Mouse (Mus musculus) cerebellum, adult 11 months (tissue): Measurements from ENCODE around the gene Sall2.
"Not testable (repeated sequence)": the region's sequence is repeated elsewhere in the genome, so short reads cannot be mapped to it uniquely, and the experiment has no call there.

Experiments
- DNase-seq: peaks from one replicate; pipeline ENCODE4 v3.0.0; 2022

Gene Sall2

DNA sequence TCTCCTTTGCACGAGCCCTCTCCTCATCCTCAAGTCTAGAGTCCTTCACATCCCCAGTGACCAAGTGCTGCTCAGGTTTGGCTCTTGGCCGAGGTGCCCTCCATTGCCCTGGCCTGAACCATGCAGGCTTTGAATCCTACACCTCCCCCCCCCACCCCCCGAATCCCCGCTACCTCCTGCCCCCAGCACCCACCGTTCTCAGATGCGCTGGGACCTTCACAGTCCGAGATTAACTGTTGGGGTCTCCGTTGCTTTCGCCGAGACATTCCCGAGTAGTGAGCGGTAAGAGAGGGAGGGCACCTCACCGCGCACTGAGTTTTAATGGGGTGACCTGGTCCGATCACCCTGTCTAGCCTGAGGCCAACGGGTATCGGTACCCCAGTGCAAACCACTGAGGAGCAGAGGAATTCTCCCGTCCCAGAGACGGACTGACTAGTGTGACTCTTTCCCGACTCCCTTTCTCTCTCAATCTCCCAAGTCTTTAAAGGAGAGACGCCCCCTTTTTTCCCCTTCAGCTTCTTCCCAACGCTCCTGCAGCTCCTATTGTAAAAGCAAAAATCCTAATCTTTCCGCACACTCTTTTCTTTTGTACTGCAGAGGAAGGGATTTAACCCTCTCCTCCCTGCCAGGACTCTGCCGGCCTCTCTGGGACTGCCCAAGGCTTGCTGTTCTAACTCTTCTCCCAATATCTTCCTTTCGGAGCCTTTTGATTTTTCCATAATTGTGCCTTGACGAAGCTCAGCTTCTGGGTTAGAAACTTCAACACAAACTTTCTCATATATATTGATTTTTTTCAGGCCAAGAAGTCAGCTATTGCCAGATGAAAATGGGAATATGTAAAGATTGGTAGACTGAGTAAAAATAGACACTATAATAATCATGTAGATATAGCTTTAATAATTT lies at the start of gene Sall2:
Gene Sall2, minus strand, starts transcription at position 853 of the 903 bp plus-strand sequence.
- no peak for DNase-seq

DNA sequence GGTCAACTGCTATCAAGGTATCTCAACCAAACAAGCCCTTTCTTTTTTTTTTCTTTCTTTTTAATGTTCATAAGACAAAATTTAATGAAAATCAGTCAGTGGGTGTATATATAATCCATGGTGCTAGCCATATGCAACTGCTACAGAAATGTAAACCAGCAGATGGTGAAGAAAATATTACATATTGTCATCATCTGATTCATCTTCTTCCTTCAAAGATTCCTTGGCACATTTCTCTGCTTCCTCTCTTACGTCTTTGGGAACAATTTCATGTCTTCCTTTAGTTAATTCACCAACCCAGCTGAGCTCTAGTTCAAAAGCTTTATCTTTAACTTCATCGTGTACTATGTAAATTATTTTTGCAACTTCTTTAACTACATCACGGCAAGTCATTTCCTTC lies 40.2 kb upstream of the Sall2 start:
- no peak for DNase-seq

DNA sequence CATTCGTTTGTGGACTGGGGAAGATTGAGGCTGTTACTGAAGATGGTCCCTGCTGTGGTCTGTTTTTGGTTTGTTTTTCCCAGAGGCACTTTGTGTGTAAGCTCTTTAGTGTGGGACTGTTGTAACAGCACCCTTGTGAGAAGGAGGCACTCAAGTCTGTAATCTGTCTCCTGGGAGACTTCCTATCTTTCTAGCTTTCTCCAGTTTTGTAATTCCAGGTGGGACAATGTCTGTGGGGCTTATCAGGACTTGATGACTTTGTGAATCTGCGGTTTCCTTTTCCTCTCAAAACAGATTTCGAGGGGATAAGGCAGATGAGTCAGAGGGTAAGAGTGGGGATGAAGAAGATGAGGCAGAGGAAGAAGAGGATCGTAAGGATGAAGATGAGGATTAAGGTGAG lies 27.7 kb upstream of the Sall2 start, which contains the start of gene Olfr1513:
Gene Olfr1513, minus strand, starts transcription at position 101 of the 400 bp plus-strand sequence.
- no peak for DNase-seq

DNA sequence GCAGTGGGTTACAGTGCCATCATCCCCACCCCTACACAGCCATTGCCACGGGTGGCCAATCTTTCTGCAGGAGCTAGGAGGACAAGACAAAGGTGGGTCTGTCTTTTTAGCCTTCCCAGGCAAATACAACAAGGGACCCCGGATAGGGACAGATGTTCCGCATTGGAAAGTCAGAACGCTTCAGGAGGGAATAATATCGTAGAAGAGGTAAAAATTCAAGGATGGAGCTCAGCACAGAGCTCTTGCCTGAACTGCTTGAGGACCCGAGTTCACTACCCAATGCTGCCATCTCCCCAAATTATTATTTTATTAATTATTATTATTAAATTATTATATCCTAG lies 10.9 kb upstream of the Sall2 start:
- no peak for DNase-seq

DNA sequence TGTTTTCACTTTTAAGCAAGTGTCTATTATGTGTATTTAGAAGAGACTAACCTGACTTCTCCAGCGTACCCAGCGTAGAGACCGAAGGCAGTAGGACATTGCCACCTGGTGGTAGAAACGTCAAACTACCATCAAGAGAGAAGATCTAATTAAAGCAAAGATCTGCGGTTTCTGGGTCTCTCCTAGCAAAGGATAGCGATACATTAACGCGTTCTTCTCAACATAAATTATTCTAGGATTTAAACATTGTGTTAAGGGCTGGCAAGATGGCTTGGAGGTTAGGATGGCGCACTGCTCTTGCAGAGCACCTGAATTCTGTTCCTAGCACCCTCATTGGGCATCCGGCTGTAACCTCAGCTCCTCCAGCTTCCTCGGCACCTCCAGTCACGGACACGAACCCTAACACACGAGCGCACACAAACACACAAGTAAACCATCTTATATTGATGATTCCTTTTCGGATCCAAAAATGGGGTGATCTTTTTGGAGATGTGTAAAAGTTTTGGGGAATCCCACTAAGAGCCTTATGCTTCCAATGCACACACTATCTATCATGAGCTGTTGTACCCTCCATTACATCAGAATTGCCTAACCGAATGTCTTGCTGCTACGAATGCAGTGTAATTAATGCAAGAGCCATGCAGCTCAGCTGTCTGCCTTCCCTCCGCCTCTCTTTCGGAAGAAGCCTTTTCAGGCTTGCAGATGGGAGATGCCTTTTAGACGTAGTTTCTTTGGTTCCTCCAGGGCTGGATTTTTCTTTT lies 10.4 kb upstream of the Sall2 start:
- peak; percentile 58 for DNase-seq

DNA sequence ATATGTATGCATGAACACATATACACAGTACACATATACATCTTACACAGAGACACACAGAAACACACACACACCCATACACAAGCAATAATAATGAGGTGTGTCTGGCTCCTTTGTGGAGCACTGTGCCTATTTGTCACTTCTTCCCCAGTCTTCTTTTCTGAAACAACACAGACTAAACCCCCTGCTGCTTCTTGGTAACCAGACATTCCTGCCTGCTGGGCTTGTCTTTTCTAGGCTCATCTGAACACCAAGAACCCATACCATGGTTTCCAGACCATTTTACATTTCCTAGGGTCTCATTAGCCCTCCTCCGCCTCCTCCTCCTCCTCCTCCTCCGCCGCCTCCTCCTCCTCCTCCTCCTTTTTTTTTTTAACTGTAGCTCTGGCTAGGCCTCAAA lies 3.6 kb upstream of the Sall2 start:
- DNase-seq: no peak

DNA sequence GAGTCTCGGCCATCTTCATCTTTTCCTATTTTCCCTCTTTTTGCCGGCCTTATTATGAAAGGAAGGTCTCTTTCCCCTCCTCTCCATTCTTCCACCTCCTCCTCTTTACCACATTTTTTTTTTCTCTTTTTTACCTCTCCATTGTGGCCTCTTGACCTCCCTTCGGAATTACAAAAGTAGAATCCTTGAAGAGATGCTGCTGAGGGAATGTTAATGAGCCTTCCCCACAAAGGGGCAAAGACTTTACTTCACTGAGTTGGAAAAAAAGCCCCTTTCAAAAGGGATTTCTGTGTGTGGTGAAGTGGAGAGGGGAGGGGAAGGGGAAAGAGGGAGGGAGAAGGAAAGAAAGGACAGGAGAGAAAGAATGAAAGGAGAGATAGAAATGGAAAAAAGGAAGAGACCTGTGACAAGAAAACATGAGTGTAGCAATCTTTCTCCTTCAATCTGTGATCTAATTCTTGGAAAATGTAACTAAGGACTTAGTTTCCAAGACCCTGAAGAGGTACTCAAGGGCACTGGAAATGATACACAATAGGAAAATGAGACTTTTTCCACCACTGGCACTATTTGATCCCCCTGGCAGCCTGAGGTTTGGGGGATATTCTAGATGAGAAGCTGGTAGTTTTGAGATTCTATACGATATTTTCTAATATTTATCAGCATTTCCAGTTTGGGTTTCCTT lies 2.6 kb upstream of the Sall2 start:
- no peak for DNase-seq

DNA sequence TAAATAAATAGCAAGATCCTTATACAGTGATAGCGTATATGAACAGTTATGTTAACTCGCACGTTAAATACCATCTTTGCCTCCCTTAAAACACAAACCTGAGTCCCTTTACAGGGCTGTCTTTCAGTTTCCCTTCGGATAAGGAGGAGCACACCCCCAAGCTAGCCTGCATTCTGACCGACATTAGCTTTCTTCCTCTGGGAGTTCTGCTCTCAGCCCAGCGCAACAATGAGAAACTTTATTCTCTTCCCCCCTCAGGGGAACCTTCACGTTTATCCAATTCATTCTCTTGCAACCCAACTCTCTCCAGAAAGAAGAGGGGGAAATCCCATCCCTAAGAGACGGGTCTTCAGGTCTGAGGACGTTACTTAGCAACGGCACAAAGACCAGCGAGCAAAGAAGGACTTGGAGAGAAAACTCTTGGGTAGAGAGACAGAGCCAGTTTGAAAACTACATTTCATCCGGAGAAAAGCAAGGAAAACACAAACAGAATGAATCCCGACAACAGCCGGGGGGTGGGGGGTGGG lies 1.1 kb downstream of the Sall2 start:
- DNase-seq: no peak

DNA sequence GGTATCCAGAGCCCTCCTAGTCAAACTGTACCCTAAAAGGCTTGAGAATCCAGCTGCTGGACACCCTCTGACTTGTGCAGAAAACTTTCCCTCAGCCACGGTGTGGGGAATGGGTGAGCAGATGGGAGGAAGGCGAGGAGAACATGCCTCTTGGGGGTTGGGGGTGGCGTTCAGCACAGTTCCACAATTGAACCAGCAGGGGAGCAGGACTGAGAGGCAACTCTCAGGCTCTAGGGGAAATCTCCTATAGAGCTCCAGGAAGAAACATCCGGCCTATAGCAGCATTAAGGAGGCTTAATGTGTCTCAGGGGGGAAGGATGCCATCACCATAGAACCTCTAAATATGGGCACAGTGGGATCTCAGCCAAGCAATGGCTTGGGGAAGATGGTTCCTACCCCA lies 2.7 kb downstream of the Sall2 start:
- no peak for DNase-seq

DNA sequence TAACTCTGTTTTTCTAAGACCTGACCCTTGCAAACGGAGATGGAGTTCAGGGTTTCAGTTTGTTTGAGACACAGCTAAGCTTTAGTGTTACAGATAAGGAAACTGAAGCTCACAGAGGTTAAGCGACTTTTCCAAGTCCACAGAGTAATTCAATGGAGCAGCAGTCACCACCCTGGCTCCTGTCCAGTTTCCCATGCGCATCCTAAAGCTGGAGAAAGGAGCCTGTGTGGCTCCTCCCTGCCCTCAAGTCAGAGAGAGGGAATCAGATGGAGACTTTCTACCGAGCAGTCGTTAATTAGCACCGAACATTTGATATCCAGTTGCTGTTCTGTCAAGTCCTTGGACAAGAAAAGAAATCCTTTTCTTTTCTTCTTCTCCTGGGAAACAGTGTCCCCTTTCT lies 9.2 kb downstream of the Sall2 start:
- DNase-seq: no peak

DNA sequence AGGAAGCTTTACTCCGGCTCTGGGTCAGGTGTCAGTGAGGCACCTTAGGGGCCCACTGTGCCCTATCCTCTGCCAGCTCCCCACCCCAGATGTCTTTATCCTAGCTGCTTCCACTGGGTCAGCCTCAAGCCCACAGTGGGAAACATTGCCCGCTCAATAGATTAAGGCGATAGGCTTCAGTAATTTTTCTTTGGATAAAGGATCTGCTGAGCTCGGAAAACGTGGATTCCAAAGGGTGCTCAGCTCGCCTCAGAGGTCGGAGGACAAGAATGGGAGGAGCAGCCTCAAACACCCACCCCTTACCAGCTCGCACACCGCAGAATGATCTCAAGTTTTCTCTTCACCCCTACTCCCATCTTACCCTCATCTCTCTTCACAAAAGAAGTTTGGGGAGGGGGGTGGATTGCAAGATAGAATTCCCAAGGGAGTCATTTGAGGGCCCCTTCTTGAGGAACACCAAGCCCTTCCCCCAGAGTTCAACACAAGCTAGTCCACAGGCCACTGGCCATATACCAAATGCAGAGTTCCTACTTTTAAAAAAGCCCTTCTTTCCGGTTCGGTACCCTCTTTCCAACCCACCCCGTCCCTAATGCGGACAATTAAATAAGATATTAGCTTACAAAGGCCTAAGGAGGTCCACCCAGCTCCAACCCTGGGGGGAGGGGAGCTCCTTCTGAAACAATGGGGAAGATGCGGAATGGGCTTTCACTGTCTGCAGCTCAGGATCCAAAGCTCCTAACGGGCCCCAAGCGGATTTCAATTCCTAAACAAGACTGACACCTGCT lies 11.9 kb downstream of the Sall2 start:
- DNase-seq: peak; percentile 44

DNA sequence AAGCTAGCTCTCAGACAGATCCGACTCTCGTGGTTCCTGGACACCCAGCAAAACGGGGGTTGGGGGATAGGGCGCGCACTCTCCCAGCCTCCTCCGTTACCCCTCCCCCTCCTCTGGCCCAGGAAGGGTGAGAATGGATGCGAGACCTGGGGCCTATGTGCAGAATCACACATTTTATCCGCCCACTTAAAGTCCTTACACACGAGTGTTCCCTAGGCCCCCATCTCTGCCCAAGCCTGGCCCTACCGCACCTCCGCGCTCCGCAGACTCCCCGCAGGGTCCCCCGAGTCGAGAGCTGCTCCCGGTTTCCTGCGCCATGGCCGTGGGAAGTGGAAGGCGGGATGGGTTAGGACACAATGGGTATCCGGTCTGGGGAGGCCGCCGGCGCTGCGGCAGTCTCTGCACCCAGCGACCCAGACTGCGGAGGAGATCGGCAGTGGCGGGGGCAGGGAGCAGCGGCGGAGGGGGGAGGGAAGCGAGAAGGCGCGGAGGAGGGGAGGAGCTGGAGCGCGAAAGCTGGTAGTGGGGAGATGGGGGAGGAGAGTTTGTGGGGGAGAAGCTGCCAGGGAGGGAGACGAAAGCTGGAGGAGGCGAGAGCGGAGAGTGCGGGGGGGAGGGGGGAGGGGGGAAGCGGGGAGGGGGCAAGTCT lies 12.6 kb downstream of the Sall2 start:
- peak; percentile 74 for DNase-seq

DNA sequence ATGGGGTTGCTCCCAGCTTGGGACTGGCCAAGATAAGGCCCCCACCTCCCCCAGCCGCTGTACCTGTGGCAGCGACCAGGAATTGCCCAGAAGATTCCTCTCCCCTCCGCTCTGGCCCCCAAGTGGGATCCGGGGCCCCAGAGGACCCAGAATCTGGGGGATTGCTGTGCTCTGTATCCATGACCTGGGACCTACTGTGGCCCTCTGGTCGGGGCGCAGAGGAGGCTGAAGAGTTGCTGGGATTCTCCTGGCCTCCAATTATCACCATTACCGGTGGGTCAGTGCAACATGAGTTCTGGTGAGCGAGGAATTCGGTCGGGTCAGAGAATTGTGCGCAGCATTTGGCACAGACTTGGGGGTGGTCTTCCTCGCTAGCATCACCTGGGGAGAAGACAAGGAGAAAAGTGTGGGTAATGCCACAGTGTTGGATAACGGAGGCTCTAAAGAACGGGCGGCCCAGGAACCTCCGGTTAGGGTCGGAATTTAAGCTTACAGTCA lies 13.2 kb downstream of the Sall2 start:
- peak; percentile 31 for DNase-seq

DNA sequence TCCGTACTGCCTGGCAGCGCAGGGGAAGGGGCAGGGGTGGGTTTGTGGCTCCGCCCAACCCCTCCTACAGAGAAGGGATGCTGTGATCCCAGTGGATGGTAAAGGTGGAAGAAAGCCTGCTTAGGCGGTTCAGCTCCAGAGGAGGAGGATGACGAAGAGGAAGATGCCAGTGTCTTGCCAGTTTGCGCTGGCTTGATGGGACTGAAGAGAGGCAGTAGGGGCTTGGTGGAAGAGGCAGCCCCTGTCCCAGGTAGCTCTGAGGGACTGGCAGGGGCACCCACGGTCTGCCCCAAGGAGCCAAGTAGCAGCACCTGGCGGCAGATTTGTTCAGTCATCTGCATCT lies 13.8 kb downstream of the Sall2 start:
- DNase-seq: no peak

DNA sequence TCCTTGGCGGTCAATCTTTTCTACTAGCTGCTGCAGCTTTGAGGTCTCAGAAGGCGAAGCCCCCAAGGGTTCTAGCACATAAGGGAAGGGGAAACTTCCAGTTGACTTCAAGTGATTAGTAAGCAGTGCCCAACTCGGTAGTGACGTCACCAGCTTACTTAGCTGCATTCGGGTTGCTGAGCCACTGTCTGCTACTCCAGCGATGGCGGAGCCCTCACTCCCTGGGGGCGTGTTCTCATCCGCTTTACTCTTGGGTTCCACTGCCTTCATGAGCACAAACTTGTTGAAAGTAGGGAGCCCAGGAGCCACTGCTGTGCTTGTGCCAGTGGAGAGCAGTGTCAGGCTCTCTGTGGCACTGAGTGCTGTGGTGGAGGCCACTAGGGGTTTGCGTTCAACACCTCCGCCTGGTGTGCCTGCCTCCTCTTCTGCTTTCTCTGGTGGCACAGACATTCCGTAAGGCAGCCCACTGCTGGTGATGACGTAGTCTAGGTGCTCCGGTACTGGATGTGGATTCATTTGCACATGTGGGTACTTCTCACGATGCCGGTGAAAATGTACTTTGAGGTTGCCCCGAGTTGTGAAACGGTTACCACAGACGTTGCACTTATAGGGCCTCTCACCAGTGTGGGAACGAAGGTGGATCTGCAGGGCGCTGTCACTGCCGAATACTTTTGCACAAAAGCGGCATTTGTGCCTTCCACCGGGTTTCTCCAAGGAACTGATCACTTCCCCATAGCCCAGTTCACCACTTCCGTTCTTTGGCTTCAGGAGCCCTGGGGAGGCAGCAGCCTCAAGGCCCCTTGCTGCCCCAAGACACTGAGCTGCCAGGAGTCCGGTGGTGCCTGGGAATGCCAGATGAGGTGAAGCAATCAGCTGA lies 14.4 kb downstream of the Sall2 start:
- DNase-seq: no peak

DNA sequence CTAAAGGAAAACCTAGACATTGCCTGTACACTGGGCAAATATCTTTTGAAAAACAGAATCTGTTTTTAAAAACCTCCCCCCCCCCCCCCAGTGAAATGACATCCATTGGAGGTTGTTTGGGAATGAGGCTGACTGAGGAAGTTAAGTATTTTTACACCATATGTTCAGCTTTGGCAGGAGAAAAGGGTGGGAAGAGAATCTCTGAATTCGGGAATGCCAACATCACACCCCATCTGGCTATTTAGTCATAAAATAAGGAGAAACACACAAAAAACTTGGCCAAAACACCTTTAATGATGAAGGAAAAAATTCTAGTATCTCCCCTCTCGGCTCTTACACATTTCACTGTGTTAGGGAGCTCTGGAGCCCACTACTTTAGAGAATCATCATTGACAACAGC lies 17.7 kb downstream of the Sall2 start:
- no peak for DNase-seq

DNA sequence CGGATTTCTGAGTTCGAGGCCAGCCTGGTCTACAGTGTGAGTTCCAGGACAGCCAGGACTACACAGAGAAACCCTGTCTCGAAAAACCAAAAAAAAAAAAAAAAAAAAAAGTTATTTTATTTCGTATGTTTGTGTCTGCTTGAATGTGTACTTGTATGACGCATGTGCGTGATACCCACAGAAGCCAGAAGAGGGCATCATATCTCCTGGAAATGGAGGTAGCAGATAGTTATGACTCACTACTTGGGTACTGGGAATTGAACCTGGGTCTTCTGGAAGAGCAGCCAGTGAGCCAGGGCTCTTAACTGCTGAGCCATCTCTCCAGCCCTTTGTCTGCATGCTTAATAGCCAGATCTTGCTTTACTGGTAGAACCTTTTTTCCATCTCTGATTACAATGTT lies 18.2 kb downstream of the Sall2 start:
- not testable (repeated sequence) for DNase-seq

DNA sequence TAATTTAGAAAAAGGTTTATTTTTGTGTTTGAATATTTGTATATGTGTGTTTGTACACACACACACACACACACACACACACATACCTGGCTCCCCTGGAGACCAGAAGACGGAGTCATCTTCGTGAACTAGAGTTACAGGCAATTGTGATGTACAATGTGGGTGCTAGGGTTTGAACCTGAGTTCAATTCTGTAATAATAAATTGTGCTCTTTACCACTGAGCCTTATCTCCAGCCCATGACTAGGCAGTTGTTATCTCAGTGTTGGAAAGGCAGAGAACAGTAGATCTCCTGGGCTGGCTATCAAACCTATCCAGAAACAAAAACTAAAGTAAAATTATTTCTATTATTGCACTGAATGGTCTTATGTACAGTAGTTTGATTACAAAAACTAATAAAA lies 22.5 kb downstream of the Sall2 start:
- no peak for DNase-seq

DNA sequence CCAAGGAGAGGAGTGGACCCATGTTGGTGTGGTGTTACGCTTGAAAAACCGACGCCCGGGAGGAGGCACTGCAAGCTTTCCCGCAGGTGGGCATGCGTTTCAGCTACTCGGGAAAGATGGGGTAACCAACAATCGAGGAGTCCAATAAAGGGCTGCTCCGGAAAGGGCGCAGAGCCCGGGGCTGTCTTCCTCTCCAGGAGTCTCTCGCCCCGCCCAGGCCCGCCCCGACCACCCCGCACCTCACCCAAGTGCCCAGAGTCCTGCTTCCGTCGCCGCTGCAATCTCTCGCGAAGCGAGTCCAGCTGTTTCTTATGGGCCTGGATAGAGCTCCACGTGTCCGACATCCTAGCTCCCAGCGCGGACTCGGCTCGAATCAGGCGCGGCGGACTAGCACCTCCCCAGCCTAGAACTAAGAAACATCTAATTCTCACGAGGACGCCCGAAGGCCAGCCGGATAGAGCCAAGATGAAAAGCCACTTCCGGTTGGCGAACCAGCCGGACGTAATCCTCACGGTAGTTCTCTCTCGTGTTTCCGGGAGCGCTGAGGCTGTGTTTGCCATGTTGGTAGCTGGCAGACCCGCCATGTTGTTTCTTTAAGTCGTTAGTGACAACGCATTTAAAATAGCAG lies 23.8 kb downstream of the Sall2 start, which contains the start of gene Mettl3:
Gene Mettl3, minus strand, starts transcription at position 485 of the 628 bp plus-strand sequence.
- DNase-seq: peak; percentile 86

DNA sequence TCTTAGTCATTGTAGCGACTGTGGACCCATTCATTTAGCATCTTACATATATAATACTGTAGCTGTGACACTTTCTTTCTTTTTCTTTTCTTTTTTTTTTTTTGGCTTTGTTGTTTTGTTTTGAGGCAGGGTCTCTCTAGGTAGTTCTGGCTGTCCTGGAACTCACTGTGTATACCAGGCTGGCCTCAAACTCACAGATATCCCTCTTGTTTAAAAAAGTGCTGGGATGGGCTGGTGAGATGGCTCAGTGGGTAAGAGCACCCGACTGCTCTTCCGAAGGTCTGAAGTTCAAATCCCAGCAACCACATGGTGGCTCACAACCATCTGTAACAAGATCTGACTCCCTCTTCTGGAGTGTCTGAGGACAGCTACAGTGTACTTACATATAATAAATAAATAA lies 25.0 kb downstream of the Sall2 start:
- DNase-seq: not testable (repeated sequence)
